Mouse (Mus musculus): ENCODE results near the gene Spg11.
"Not testable (repeated sequence)": the region's sequence is repeated elsewhere in the genome, so short reads cannot be mapped to it uniquely, and the experiment has no call there.

GRCm38 (mm10) chr2:122027091-122027490 is 91.1 kb downstream of the Spg11 start:
- TF ChIP-seq CTCF (conservative IDR thresholded peaks at IDR 0.05; ENCODE audit: insufficient read depth, insufficient read length, low read depth, low read length); POLR2A (IDR thresholded peaks at IDR 0.05; ENCODE audit: low read depth, low read length): not testable (repeated sequence)
